Mouse (Mus musculus): Measurements from ENCODE around the gene Arhgap19.

Gene Arhgap19

DNA sequence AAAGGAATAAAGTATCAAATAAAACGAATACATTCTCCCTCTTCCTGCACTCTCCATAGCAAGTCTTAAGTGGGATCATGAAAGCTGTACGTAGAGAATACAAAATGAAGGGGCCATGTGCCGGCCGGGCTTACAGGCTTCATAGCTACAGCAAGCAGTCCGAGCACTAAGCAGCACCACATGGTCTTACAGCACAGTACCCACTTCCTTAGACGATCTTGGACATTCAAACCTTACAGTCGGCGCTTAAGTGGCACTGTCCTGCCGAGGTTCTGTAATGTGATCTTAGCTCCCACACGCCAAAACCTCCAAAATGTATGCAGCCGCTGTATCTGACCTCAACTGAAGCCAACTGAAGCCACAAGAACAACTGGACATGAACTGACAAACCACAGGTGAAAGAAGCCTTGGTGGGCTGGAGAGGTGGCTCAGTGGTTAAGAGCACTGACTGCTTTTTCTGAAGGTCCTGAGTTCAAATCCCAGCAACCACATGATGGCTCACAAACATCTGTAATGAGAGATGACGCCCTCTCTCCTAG lies 5.0 kb downstream of the Arhgap19 start:
- no peak for DNase-seq

- no peak for DNase-seq
Measured at GRCm38 (mm10) chr19:41796148-41796760, 5.6 kb downstream of the Arhgap19 start.

DNA sequence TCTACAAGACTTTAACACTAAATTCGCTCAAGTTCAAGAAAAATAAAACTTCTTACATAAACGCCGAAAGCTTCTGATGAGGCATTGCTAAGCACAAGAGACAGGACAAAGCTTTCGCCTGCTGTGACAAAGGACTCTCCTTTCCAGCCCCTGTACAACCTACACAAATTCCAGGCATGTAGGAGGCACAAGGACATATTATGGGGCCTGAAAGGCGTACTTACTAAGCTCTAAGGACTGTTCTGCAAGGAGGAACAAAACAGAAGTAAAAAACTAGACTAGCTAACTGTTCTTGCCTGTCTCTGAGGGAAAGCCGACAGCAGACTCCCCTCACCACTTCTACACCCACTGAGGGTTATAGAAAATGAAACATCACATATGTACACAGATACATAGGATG lies 6.9 kb downstream of the Arhgap19 start:
- no peak for DNase-seq

DNA sequence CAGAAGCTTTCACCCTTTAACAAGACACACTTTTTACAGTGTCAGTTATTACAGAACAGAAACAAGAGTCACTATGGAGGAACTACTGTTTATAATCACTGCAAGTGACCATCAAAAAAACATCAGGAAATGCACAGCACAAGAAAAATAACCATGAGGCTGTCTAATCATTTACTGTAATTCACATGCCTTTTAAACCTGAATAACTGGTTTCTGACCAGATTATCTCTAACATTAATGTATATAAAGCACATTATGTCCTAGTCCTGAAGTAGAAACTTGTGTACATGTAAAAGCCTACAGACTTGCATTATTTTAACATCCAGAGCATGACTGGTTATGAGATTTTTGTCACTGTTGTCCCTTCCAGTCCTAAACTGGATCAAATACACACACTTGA lies 7.8 kb downstream of the Arhgap19 start:
- no peak for DNase-seq

DNA sequence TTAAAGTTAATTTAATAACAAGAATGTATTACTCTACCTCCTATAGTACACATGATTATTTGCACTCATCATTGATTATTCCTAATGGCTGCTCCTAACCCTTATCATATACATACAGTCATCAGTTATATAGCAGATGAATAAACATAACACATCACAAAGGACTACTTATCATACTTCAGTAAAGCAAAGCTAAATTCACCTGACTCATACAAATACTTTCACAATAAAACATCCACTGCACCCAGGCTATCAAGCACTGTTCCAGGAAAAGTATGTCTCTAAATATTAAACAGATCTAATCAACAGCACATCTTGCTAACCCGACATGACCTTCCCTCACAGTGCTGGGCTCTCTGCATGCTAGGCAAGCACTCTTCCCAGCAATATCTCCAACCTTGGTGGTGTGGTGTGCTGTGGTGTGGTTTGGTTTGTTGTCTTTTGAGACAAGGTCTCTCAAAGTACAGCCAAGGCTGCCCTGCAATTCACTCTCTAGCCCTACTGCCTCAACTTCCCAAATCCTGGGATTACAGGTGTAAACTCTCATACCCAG lies 8.8 kb downstream of the Arhgap19 start:
- DNase-seq = no peak

- DNase-seq = no peak
Measured at GRCm38 (mm10) chr19:41791384-41791783, 10.5 kb downstream of the Arhgap19 start.

DNA sequence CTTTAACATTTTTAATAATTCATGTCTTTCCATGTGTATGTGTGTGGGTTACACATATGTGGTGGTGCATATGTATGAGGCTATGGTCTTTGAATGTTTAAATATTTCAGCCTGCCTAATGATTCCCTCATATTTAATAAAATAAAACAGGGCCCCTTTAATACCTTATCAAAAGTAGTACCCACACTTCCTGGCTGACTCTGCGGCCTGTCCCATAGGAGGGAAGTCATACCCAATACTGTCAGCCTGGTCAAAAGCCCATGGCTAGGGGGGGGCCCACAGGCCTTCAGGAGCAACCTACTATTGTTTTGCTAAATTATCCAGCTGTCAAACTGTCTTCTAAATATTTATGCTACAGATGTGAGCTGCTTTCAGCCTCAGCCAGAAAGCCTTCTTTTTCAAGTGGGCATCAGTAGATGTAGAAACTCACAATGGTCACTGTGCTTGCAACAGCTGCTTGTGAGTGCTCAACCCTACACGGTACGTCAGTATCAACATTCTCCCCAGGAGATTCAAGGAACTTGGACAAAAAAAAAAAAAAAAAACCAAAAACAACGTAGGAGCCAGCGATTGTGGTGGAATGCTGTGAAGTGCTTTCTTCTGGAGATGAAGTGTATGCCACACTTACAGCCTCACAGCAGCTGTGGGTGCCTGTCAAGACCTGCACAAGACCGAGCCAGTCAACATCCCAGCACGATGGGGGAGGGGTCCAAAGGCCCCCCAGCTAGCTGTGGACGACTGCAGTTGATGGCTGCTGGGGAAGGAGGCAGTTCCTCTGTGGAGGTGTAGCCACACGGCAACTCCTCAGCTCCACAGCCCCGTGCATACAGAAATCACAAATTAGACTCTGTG lies 12.5 kb downstream of the Arhgap19 start:
- DNase-seq = no peak

DNA sequence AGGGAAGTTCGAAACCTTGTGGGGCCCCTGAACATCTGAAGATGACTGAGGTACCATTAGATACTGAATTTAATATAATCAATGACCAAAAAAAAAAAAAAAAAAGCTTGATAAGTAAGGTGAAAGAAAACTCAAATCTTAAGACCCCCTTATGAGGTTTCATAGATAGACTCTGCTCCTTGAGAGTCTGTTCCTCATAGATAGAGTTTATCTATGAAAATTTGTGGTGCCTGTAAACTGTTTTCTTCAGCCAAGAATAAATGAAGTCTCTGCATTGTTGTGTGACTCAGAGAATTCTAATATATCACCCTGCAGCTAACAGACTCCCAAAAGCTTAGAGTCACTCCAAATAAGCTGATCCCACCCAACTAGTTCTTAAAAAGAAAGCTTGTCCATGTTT lies 15.0 kb downstream of the Arhgap19 start:
- no peak for DNase-seq

- DNase-seq = no peak
Measured at GRCm38 (mm10) chr19:41777514-41777913, 24.3 kb downstream of the Arhgap19 start.

GRCm38 (mm10) chr19:41768711-41769110 lies 33.1 kb downstream of the Arhgap19 start:
- no peak for DNase-seq

DNA sequence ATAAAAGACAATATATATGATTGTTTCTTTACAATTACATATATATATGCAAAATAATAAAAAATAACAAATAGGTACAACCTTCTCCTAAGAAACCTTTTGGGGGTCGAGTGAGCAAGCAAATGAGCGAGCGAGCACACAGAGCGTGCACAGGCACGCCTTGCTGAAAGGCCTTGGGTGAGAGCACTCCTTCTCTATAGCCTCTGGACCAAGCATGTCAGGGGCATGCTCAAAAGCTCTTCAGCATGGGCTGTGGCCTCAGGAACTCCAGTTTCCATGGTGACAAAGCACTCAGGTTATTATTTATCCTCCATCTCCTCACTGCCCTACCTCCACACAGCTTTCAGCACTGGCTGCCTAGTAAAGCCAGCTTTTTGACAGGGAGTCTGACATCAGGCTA lies 35.2 kb downstream of the Arhgap19 start:
- DNase-seq = no peak

DNA sequence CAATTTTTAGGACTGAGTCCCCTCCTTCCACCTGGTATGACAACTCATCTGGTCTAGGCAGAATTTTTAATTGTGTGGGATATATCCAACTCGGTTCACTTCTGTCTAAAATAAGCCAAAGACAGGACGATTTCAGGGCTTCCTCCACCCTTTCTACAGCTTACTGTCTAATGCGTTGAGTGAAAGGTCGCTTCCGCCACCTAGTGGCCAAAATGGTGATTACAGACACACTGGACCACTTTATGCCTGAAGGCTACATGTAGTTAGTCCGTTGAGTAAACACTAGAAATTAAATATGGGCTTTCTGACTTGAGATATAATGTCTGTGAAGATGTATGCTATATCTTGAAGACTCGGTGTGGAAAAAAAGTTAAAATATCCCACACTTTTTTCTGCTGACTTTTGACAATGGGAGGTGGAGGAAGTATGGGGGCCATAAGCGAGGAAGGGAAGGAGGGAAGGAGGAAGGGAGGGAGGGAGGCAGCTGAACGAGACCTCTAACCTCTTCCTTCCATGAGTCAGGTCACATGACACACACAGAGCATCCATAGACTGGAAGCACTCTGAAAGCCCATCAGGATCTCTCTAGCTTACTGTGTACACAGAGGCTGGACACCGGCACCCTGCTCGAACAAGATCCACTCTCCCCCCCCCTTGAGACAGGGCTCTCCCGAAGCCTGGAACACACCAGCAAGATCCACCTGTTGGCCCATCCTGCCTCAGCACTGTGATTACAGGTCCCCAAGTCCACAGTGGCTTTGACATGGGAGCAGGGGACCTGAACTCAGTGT lies 37.8 kb downstream of the Arhgap19 start:
- DNase-seq = peak; percentile 89

- peak; percentile 20 for DNase-seq
Measured at GRCm38 (mm10) chr19:41761529-41761928, 40.3 kb downstream of the Arhgap19 start.

DNA sequence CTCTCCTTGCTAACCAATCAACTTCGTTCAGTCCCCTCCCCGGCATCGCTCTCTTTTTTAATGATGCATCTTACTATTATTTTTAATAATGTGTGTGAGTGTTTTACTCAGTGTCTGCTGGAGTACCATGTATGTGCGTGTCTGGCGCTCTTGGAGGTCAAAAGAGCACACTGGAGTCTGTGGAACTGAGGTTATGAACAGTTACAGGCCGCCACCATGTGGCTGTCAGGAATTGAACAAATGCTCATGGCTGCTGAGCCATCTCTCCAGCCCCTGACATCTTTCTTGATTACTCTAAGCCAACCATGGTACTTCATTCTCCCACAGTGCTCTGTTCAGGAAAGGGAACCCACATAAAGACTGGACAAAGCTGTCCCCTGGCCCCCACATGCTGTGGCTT lies 42.1 kb downstream of the Arhgap19 start:
- DNase-seq = no peak

GRCm38 (mm10) chr19:41759270-41759669 lies 42.6 kb downstream of the Arhgap19 start:
- no peak for DNase-seq

DNA sequence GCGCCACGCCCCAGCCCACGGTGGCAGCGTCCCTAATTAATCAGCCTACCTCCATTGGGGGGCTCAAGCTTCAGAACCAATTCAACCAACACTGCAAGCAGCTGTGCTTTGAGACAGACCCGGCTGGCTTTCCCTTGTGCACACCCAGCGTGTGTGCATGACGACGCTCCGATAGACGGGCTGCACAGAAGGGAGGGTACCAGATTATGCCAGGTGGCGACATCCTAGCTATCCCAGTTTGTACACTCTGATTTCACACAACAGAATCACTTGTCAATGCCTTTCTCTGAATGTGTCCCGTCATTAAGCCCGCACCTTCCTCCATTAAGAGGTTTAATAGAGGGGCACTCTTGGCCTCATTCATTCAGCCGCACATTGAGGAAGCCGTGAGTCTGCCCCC lies 47.1 kb downstream of the Arhgap19 start:
- no peak for DNase-seq

- no peak for DNase-seq
Measured at GRCm38 (mm10) chr19:41751906-41752305, 49.9 kb downstream of the Arhgap19 start.

- no peak for DNase-seq
Measured at GRCm38 (mm10) chr19:41747436-41747835, 54.4 kb downstream of the Arhgap19 start.

DNA sequence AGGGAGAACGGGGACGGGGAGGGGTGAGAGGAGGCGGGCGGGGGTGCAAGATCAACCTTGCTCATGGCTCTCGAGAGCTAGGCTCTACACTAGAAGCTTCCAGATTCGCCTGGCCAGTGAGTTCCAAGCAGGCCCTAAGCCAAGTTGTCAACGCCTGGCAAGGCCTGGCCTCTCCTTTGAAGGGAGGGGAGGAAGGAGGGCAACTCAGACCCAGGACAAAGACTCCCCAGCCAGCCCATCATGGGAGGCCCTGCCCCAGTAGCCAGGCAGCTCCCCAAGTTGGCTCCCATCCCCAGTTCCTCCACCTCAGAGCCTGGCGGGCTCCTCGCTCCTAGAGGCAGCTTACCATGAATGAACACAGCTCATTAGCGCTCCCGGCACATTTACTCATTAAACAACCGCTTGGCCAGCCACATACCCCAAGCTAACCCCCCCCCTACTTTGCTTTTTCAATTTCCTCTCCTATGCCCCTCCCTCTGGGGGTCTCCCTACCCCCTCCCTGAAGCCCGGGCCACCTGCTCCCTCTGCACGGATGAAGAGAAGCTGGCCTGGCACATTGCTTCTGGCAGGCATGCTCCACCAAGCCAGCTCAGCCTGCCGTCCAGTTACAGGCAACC lies 55.8 kb downstream of the Arhgap19 start:
- DNase-seq = peak; percentile 38

- no peak for DNase-seq
Measured at GRCm38 (mm10) chr19:41743396-41743795, 58.5 kb downstream of the Arhgap19 start, which contains the start of gene Slit1. Gene Slit1, minus strand, starts transcription at chr19:41743665.

GRCm38 (mm10) chr19:41738896-41739295 lies 63.0 kb downstream of the Arhgap19 start:
- DNase-seq = no peak

DNA sequence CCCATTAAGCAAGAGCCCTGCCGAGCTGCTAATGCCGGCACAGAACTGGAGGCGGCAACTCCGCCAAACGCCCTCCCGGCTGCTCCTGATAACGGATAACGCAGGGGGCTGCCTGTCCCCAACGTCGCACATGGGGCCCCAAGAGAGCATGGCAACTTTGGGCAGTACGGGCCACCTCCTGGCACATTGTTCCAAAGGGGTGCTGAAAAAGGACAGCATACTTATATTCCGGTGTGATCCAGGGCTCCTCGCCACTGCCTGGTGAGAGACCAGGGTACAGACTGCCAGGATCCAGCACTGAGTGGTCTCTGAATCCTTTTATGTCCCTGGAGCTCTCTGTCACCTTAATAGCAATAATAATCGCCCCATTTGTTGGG lies 63.4 kb downstream of the Arhgap19 start:
- DNase-seq = no peak

All from kidney, adult 9 months (tissue).